Mouse (Mus musculus): ENCODE data around the gene Tollip.

Tollip gene

DNA sequence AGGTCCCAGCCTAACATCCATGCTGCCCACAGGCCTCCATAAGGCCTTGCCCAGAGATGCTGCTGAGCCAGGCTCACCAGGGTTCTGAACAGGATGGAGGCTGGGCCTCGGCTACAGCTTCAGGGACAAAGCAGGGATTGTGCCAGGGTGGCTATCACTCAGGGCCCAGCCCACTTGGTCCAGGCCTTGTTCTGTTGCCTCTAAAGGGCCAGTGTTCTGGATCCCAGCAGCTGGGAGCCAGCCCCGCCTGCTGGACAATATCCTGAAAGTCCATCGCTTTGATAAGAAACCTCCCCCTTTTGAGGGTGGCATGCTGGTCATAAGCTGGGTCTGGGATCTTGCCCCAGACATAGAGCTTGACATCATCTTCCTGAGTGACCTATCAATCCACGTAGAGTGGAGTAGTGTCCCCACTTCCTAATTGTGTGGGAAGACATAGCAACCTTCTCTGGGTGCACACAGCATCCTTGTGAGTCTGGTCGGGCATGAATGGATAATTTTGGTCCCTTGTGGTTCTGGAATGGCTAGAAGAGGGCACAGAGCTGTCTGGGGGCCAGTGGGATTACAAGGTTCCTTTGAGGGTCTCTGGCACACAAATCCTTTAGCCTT lies 37.4 kb upstream of the Tollip start:
- Histone ChIP-seq H3K27me3 (ENCODE audit: insufficient read depth, low read length) (peaks cover 58% of the 10 kb centered on the region), H3K36me3 (ENCODE audit: insufficient read depth, low read length) (no peaks in the 10 kb centered on the region), H3K4me3 (replicated peaks; ENCODE audit: low read length) (no peak overlapping the region), H3K4me1 (replicated peaks; ENCODE audit: low read depth, low read length) (peaks cover 4% of the 10 kb centered on the region), H3K9me3 (ENCODE audit: low read length) (no peaks in the 10 kb centered on the region)
- TF ChIP-seq POU5F1 (IDR thresholded peaks at IDR 0.05; ENCODE audit: borderline replicate concordance, low read length) (no peak), NANOG (IDR thresholded peaks at IDR 0.05; ENCODE audit: borderline replicate concordance, low read length) (no peak), CTCF (conservative IDR thresholded peaks at IDR 0.05; ENCODE audit: low read length) (no peak)

GRCm38 (mm10) chr7:141953616-141954015 lies 35.3 kb upstream of the Tollip start:
- Histone ChIP-seq H3K4me3 (replicated peaks; ENCODE audit: low read length) (no peak overlapping the region), H3K9me3 (ENCODE audit: low read length) (no peaks in the 10 kb centered on the region), H3K36me3 (ENCODE audit: insufficient read depth, low read length) (no peaks in the 10 kb centered on the region), H3K27me3 (ENCODE audit: insufficient read depth, low read length) (peaks cover 71% of the 10 kb centered on the region), H3K4me1 (replicated peaks; ENCODE audit: low read depth, low read length) (peaks cover 12% of the 10 kb centered on the region)
- no peak for TF ChIP-seq POU5F1 (IDR thresholded peaks at IDR 0.05; ENCODE audit: borderline replicate concordance, low read length)
- no peak for TF ChIP-seq CTCF (conservative IDR thresholded peaks at IDR 0.05; ENCODE audit: low read length)
- no peak for TF ChIP-seq NANOG (IDR thresholded peaks at IDR 0.05; ENCODE audit: borderline replicate concordance, low read length)

DNA sequence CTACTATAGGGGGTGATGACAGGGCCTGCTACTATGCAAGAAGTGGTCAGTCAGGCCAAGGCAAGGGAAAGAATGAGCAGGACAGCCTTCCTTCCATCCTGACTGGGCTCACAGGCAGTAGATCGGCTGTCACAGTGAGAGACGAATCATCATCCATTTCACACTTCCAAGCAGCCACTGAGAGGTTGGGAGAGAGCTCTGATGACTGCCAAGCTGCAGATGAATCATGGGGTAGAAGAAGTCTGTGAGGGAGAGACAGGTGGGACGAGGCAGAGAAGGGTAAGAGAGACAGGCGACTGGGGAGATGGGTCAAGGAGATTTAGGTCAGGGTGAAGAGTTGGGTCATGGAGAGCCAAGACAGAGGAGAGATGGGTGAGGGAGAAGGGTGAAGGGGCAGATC lies 34.6 kb upstream of the Tollip start:
- Histone ChIP-seq H3K4me1 (replicated peaks; ENCODE audit: low read depth, low read length) (peaks cover 14% of the 10 kb centered on the region), H3K36me3 (ENCODE audit: insufficient read depth, low read length) (no peaks in the 10 kb centered on the region), H3K9me3 (ENCODE audit: low read length) (no peaks in the 10 kb centered on the region), H3K27me3 (ENCODE audit: insufficient read depth, low read length) (peaks cover 78% of the 10 kb centered on the region), H3K4me3 (replicated peaks; ENCODE audit: low read length) (no peak overlapping the region)
- no peak for TF ChIP-seq NANOG (IDR thresholded peaks at IDR 0.05; ENCODE audit: borderline replicate concordance, low read length)
- TF ChIP-seq CTCF (conservative IDR thresholded peaks at IDR 0.05; ENCODE audit: low read length) = no peak
- no peak for TF ChIP-seq POU5F1 (IDR thresholded peaks at IDR 0.05; ENCODE audit: borderline replicate concordance, low read length)

GRCm38 (mm10) chr7:141951821-141952220 lies 33.5 kb upstream of the Tollip start:
- peaks cover 14% of the 10 kb centered on the region for H3K4me1 ChIP-seq (replicated peaks; ENCODE audit: low read depth, low read length)
- no peak overlapping the region for H3K4me3 ChIP-seq (replicated peaks; ENCODE audit: low read length)
- no peaks in the 10 kb centered on the region for H3K9me3 ChIP-seq (ENCODE audit: low read length)
- H3K36me3 ChIP-seq (ENCODE audit: insufficient read depth, low read length) = no peaks in the 10 kb centered on the region
- TF ChIP-seq POU5F1 (IDR thresholded peaks at IDR 0.05; ENCODE audit: borderline replicate concordance, low read length) = no peak
- no peak for TF ChIP-seq CTCF (conservative IDR thresholded peaks at IDR 0.05; ENCODE audit: low read length)
- TF ChIP-seq NANOG (IDR thresholded peaks at IDR 0.05; ENCODE audit: borderline replicate concordance, low read length) = no peak
- H3K27me3 ChIP-seq (ENCODE audit: insufficient read depth, low read length) = peaks cover 79% of the 10 kb centered on the region

DNA sequence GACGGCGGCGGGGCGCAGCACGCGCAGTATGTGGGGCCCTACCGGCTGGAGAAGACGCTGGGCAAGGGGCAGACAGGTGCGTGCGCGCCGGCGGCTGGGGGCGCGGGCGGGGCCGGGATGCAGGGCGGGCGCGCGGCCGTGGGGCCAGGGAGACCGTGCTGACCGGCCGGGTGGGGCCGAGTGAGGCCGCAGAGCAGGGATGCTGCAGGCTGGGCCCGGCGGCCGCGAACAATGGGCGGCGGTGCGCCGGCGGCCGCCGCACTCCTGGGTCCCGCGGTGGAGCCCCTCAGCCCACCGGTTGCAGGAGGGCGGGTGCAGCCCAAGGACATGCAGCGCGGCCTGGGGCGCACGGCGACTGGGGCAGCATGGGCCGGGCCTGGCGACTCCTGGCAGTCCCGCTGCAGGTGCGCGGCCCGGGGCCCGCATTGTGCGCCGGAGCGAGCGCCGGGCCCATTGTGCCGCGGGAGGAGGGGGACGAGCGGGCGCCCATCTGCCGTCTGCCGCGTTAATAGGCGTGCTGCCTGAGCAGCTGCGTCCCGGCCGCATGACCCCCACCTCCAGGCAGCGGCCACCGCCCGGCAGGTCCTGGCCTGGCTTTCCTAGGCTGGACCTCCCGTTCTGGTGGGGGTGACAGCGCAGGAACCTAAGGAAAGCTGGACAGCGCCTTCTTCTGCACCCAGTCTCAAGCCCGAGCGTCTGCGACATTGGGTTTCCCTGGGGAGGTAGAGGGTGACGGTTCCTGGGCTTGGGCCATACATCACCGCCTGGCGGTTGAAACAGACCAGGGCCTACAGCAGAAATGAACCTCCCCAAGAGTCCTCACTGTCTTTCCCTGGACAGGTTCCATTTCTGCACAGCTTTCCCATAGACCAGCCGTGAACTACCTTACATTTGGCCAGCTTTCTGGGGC lies 32.1 kb upstream of the Tollip start:
- Histone ChIP-seq H3K4me3 (replicated peaks; ENCODE audit: low read length) (peak overlapping the region; percentile 84), H3K36me3 (ENCODE audit: insufficient read depth, low read length) (no peaks in the 10 kb centered on the region), H3K4me1 (replicated peaks; ENCODE audit: low read depth, low read length) (peaks cover 18% of the 10 kb centered on the region), H3K27me3 (ENCODE audit: insufficient read depth, low read length) (peaks cover 76% of the 10 kb centered on the region), H3K9me3 (ENCODE audit: low read length) (no peaks in the 10 kb centered on the region)
- TF ChIP-seq NANOG (IDR thresholded peaks at IDR 0.05; ENCODE audit: borderline replicate concordance, low read length) (no peak), POU5F1 (IDR thresholded peaks at IDR 0.05; ENCODE audit: borderline replicate concordance, low read length) (no peak), CTCF (conservative IDR thresholded peaks at IDR 0.05; ENCODE audit: low read length) (0 out of 2 replicates have a peak, but pooled peaks have one; percentile 13)

GRCm38 (mm10) chr7:141949799-141950103 lies 31.4 kb upstream of the Tollip start:
- H3K4me3 ChIP-seq (replicated peaks; ENCODE audit: low read length) = peak overlapping the region; percentile 84
- no peaks in the 10 kb centered on the region for H3K36me3 ChIP-seq (ENCODE audit: insufficient read depth, low read length)
- TF ChIP-seq NANOG (IDR thresholded peaks at IDR 0.05; ENCODE audit: borderline replicate concordance, low read length) (no peak), POU5F1 (IDR thresholded peaks at IDR 0.05; ENCODE audit: borderline replicate concordance, low read length) (no peak), CTCF (conservative IDR thresholded peaks at IDR 0.05; ENCODE audit: low read length) (no peak)
- H3K4me1 ChIP-seq (replicated peaks; ENCODE audit: low read depth, low read length) = peaks cover 18% of the 10 kb centered on the region
- H3K9me3 ChIP-seq (ENCODE audit: low read length) = no peaks in the 10 kb centered on the region
- peaks cover 76% of the 10 kb centered on the region for H3K27me3 ChIP-seq (ENCODE audit: insufficient read depth, low read length)

DNA sequence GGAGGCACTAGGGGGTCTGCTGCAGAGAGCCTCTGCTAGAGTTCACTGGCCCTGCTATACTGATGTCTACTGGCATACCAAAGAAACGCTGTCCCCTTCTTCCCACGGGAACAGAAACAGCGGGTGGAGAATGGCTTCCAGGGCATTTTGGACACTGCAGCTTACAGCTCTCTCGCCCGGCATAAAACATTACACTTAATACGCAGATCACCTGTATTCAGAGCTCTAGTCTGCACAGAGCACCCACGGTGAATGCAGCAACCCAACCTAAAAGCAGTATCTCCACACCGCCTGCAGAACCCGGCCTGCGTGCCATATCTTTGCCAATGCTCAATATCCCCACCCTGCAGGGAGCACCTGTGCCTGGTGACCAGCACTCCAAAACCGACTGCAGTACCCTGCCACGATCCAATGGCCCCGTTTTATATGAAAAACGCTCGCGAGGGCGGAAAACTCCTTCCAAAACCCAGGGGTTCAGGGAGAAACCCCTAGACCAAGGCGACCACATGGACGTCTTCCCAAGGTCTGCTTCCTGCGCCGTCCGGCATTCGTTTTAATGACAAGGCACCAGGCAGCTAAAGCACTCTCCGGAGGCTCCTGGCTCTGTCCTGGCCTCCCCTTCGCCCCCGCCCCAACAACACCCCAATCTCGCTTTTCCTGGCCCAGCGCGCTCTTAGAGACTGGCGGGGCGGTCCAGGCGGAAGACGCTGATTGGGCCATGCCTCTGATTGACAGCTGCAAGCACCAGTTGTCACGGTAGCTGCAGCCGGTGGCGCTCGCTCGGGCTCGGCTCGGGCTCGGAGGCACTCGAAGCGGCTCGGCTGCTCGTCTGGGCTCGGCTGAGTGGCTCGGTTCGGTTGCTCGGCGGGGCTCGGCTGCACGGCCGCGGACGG lies 30.8 kb upstream of the Tollip start, which contains the start of gene Brsk2:
Brsk2 (plus strand) TSS at position 846 of the 893 bp plus-strand sequence.
- Histone ChIP-seq H3K4me3 (replicated peaks; ENCODE audit: low read length) (peak within 1 kb of the TSS; percentile 84), H3K27me3 (ENCODE audit: insufficient read depth, low read length) (peaks cover 80% of the 10 kb centered on the region), H3K36me3 (ENCODE audit: insufficient read depth, low read length) (no peaks in the 10 kb centered on the region)

DNA sequence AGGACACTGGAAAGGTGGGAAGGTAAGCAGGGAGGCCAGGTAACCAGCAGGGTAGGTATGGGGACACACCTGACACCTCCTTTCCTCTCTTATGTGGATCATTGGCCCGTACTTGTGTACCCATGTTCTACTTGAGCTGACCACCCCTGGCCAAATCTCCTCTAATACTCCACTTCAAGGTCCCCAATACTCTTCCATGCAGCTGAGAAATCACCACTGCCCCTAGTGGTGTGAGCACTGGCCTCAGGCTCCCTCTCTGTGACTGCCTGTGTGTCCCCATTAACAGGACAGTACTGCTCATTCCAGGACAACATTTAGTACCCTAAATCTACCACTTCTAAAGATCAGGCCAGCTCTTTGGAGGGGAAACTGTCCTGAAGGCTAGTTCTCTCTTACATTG lies 29.7 kb upstream of the Tollip start:
- TF ChIP-seq CTCF (conservative IDR thresholded peaks at IDR 0.05; ENCODE audit: low read length) (peak; percentile 19; the same call in 1 of the 2 replicates), POU5F1 (IDR thresholded peaks at IDR 0.05; ENCODE audit: borderline replicate concordance, low read length) (no peak)
- Histone ChIP-seq H3K4me3 (replicated peaks; ENCODE audit: low read length) (no peak overlapping the region), H3K9me3 (ENCODE audit: low read length) (no peaks in the 10 kb centered on the region), H3K36me3 (ENCODE audit: insufficient read depth, low read length) (no peaks in the 10 kb centered on the region), H3K27me3 (ENCODE audit: insufficient read depth, low read length) (peaks cover 74% of the 10 kb centered on the region), H3K4me1 (replicated peaks; ENCODE audit: low read depth, low read length) (peaks cover 18% of the 10 kb centered on the region)

More for the DNA sequence above, 30.8 kb upstream of the Tollip start, which contains the start of gene Brsk2:
- TF ChIP-seq POU5F1 (IDR thresholded peaks at IDR 0.05; ENCODE audit: borderline replicate concordance, low read length) = no peak
- no peak for TF ChIP-seq CTCF (conservative IDR thresholded peaks at IDR 0.05; ENCODE audit: low read length)
- no peak for TF ChIP-seq NANOG (IDR thresholded peaks at IDR 0.05; ENCODE audit: borderline replicate concordance, low read length)
- H3K9me3 ChIP-seq (ENCODE audit: low read length) = no peaks in the 10 kb centered on the region
- H3K4me1 ChIP-seq (replicated peaks; ENCODE audit: low read depth, low read length) = peaks cover 18% of the 10 kb centered on the region
